Mouse (Mus musculus): ENCODE data around the gene Dnajc5g. TPM values are rescaled to one million over a fixed set of nuclear protein-coding genes. Genes with fewer than 3 reads are reported as not detected.

Gene Dnajc5g
- polyA plus RNA-seq, 1 experiment from 2014 or later = not detected

- WGBS = 88% methylated on average over 18 of the region's 18 CpGs
- Histone ChIP-seq H3K4me2 (no peak within 1 kb of the TSS), H3K4me1 (ENCODE audit: insufficient read depth) (no peaks in the 10 kb centered on the region), H3K27me3 (ENCODE audit: insufficient read depth, low read length) (no peaks in the 10 kb centered on the region), H3K9ac (no peak within 1 kb of the TSS), H3K27ac (ENCODE audit: low read depth) (no peak within 1 kb of the TSS), H3K4me3 (ENCODE audit: low read depth, low read length) (no peak within 1 kb of the TSS), H3K9me3 (ENCODE audit: low read depth, low read length) (no peaks in the 10 kb centered on the region), H3K36me3 (ENCODE audit: insufficient read depth) (no peaks in the 10 kb centered on the region)
- no peak for TF ChIP-seq CTCF (IDR thresholded peaks at IDR 0.05; ENCODE audit: low read depth)
- DNase-seq (no peak), ATAC-seq (ENCODE audit: insufficient read depth) (no peak)
Observed at GRCm38 (mm10) chr5:31108000-31108490, 2.0 kb downstream of the Dnajc5g start, which contains the start of gene Slc30a3. Gene Slc30a3, minus strand, starts transcription at chr5:31108237.

GRCm38 (mm10) chr5:31110781-31111180 is 4.7 kb downstream of the Dnajc5g start:
- TF ChIP-seq CTCF (IDR thresholded peaks at IDR 0.05; ENCODE audit: low read depth) = peak; percentile 50
- Histone ChIP-seq H3K9ac (no peak overlapping the region), H3K4me3 (ENCODE audit: low read depth, low read length) (no peak overlapping the region), H3K27me3 (ENCODE audit: insufficient read depth, low read length) (no peaks in the 10 kb centered on the region), H3K4me1 (ENCODE audit: insufficient read depth) (no peaks in the 10 kb centered on the region), H3K4me2 (no peak overlapping the region), H3K27ac (ENCODE audit: low read depth) (no peak overlapping the region), H3K36me3 (ENCODE audit: insufficient read depth) (no peaks in the 10 kb centered on the region), H3K9me3 (ENCODE audit: low read depth, low read length) (no peaks in the 10 kb centered on the region)
- no peak for ATAC-seq (ENCODE audit: insufficient read depth)
- 30% methylated on average over 7 of the region's 7 CpGs for WGBS
- peak; percentile 42 for DNase-seq

- H3K4me1 ChIP-seq (ENCODE audit: insufficient read depth) = no peaks in the 10 kb centered on the region
- no peak within 1 kb of the TSS for H3K4me2 ChIP-seq
- no peak for DNase-seq
- H3K9me3 ChIP-seq (ENCODE audit: low read depth, low read length) = no peaks in the 10 kb centered on the region
- H3K27me3 ChIP-seq (ENCODE audit: insufficient read depth, low read length) = no peaks in the 10 kb centered on the region
- H3K4me3 ChIP-seq (ENCODE audit: low read depth, low read length) = no peak within 1 kb of the TSS
- TF ChIP-seq CTCF (IDR thresholded peaks at IDR 0.05; ENCODE audit: low read depth) = no peak
- ATAC-seq (ENCODE audit: insufficient read depth) = no peak
- 32% methylated on average over 3 of the region's 3 CpGs for WGBS
- H3K27ac ChIP-seq (ENCODE audit: low read depth) = no peak within 1 kb of the TSS
- H3K36me3 ChIP-seq (ENCODE audit: insufficient read depth) = no peaks in the 10 kb centered on the region
- H3K9ac ChIP-seq = no peak within 1 kb of the TSS
Observed at GRCm38 (mm10) chr5:31116354-31116753, 10.3 kb downstream of the Dnajc5g start, which contains the start of gene Trim54. Gene Trim54, plus strand, starts transcription at chr5:31116712.

GRCm38 (mm10) chr5:31116912-31117311 is 10.8 kb downstream of the Dnajc5g start:
- Histone ChIP-seq H3K4me3 (ENCODE audit: low read depth, low read length) (no peak overlapping the region), H3K4me1 (ENCODE audit: insufficient read depth) (no peaks in the 10 kb centered on the region), H3K27ac (ENCODE audit: low read depth) (no peak overlapping the region), H3K27me3 (ENCODE audit: insufficient read depth, low read length) (no peaks in the 10 kb centered on the region), H3K9ac (no peak overlapping the region), H3K36me3 (ENCODE audit: insufficient read depth) (no peaks in the 10 kb centered on the region), H3K4me2 (no peak overlapping the region), H3K9me3 (ENCODE audit: low read depth, low read length) (no peaks in the 10 kb centered on the region)
- no peak for TF ChIP-seq CTCF (IDR thresholded peaks at IDR 0.05; ENCODE audit: low read depth)
- ATAC-seq (ENCODE audit: insufficient read depth) = no peak
- 20% methylated on average over 10 of the region's 10 CpGs for WGBS
- no peak for DNase-seq

GRCm38 (mm10) chr5:31121111-31121510 is 15.0 kb downstream of the Dnajc5g start:
- Histone ChIP-seq H3K27me3 (ENCODE audit: insufficient read depth, low read length) (no peaks in the 10 kb centered on the region), H3K27ac (ENCODE audit: low read depth) (no peak overlapping the region), H3K4me1 (ENCODE audit: insufficient read depth) (no peaks in the 10 kb centered on the region), H3K9ac (no peak overlapping the region), H3K4me2 (no peak overlapping the region), H3K36me3 (ENCODE audit: insufficient read depth) (no peaks in the 10 kb centered on the region), H3K4me3 (ENCODE audit: low read depth, low read length) (no peak overlapping the region), H3K9me3 (ENCODE audit: low read depth, low read length) (no peaks in the 10 kb centered on the region)
- ATAC-seq (ENCODE audit: insufficient read depth) (no peak), DNase-seq (no peak)
- no peak for TF ChIP-seq CTCF (IDR thresholded peaks at IDR 0.05; ENCODE audit: low read depth)
- 78% methylated on average over 8 of the region's 8 CpGs for WGBS

GRCm38 (mm10) chr5:31123481-31123880 is 17.4 kb downstream of the Dnajc5g start:
- Histone ChIP-seq H3K4me3 (ENCODE audit: low read depth, low read length) (no peak overlapping the region), H3K4me1 (ENCODE audit: insufficient read depth) (no peaks in the 10 kb centered on the region), H3K27ac (ENCODE audit: low read depth) (no peak overlapping the region), H3K4me2 (no peak overlapping the region), H3K9ac (no peak overlapping the region), H3K9me3 (ENCODE audit: low read depth, low read length) (no peaks in the 10 kb centered on the region), H3K27me3 (ENCODE audit: insufficient read depth, low read length) (no peaks in the 10 kb centered on the region), H3K36me3 (ENCODE audit: insufficient read depth) (no peaks in the 10 kb centered on the region)
- no peak for ATAC-seq (ENCODE audit: insufficient read depth)
- no peak for DNase-seq
- no peak for TF ChIP-seq CTCF (IDR thresholded peaks at IDR 0.05; ENCODE audit: low read depth)
- WGBS = 41% methylated on average over 2 of the region's 2 CpGs

GRCm38 (mm10) chr5:31126050-31126449 is 20.0 kb downstream of the Dnajc5g start:
- no peaks in the 10 kb centered on the region for H3K36me3 ChIP-seq (ENCODE audit: insufficient read depth)
- H3K4me2 ChIP-seq = no peak overlapping the region
- no peak overlapping the region for H3K4me3 ChIP-seq (ENCODE audit: low read depth, low read length)
- DNase-seq (no peak), ATAC-seq (ENCODE audit: insufficient read depth) (no peak)
- 33% methylated on average over 5 of the region's 5 CpGs for WGBS
- TF ChIP-seq CTCF (IDR thresholded peaks at IDR 0.05; ENCODE audit: low read depth) = no peak
- H3K27ac ChIP-seq (ENCODE audit: low read depth) = no peak overlapping the region
- no peaks in the 10 kb centered on the region for H3K4me1 ChIP-seq (ENCODE audit: insufficient read depth)
- no peaks in the 10 kb centered on the region for H3K27me3 ChIP-seq (ENCODE audit: insufficient read depth, low read length)
- H3K9ac ChIP-seq = no peak overlapping the region
- no peaks in the 10 kb centered on the region for H3K9me3 ChIP-seq (ENCODE audit: low read depth, low read length)

Measured in lung, embryonic 14.5 days (tissue).